Mouse (Mus musculus) inflammation-experienced regulatory T-cells, adult 16 weeks (primary cell): ENCODE measurements around the gene Med25. TPM values are rescaled to one million over a fixed set of nuclear protein-coding genes. Genes with fewer than 3 reads are reported as not detected.

ENCODE experiments used
- polyA plus RNA-seq: library from polyadenylated mRNA; unstranded; fragments of 100-300 nt; shearing (Covaris generic); gene quantifications from one replicate; pipeline ENCODE4 v1.2.1, GENCODE M21; 2017

Gene Med25
- 52.0 TPM for polyA plus RNA-seq

DNA sequence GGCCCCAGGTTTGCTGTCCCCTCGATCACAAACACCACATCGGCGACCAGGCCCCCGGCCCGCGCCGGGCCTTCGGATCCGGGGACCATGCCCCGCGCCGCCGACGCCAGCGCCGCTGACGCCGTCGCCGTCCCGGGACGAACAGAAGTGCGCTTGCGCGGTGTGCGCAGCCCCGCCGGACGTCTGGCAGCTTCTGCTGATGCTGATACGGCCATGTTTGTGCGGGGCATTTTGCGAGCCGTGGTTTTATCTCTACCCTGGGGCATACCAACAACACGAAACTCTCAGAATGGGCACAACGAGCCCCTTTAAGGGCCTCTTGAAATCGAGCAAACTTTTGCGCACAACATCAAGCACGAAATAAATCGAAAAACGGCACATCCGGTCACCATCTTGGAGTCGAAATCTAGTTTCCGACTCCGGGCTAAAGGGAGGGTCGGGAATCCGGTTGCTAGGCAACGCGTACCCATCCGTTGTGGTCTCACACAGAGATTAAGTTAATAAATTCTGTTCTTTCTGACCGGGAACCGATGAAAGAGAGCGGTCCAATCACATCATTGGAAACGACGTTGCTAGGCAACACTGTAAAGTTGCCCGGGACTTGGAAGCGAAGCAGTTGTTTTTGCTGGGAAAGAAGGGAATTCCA is at the start of gene Med25:
Gene Med25, minus strand, starts transcription at position 437 of the 646 bp plus-strand sequence.

DNA sequence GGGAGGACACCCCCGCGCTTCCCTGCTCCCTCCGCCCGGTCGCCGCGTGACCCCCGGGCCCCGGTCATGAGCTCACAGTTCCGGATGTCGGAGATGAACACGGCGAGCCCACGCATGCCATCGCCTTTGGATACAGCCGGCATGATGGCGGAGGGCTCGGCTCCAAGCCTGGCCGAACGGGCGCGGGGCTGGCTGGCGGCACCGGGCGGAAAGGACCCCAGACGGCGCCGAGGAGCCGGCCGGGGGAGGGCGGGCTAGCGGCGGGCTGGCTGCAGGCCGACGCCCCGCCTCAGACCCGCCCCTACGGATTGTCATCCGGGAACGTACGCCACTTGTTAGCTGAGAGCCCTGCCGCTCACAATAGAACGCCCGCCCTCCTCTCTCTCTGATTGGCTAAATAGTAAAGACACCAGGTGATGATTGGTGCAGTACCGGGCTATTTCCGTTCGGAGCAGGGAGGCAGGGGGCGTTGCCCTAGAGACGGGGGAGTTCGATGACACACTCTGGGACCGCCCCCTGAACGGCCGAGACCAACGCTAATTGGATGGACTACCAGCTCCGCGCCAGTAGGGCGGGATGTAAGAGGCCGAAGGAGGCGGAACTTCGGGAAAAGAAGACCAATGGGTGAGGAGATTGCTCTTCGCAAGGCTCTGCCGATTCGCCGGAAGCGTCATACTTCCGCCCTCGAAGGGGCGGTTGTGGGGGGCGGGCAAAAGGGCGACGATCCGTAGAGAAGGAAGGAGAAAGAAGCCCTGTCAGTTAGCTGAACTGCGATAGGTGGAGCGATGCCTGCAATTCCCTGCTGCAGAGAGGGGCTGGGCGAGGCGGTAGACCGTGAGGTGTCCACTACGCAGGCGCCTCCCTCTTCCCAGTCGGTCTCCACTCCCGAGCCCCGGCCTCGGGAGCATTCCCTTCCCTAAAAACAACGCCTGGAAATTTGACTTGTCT is 37.0 kb upstream of the Med25 start, which contains the start of gene Ap2a1:
Gene Ap2a1, minus strand, starts transcription at position 293 of the 948 bp plus-strand sequence.

DNA sequence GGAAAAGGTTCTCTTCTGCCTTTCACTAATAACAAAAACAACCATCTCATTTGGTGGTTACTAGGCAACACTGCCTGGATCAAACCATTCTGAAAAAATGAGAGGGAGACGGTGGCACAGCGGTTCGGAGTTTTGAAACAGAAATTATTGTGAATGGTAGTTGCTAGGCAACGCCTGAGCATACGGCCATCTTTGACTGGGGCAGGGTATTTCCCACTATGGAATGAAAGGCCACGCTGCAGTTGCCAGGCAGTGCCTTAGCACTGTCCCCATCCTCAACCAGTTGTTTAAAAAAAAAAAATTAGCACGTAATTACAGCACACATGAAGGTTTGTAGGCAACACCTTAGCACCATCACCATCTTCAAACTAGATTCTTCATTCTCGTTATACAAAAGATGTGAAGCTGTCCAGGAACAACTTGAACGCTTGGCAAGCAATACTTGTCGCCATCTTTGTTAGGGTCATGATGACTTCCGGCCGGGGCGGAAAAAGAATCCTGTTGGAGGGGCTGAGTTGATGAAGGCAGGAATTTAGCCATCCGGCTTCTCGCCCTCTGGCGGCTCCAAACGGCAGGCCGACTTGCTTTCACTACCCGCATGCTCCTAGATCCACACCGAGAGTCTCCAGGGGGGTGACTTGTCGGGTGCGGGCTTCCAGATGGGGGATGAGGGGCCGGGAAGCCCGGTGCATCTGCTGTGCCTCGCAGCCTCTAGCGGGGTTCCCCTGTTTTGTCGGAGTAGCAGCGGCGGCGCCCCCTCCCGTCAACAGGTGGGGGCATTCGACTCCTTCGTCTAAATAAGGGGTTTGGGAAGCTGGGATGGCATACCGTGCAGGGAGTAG is 3.3 kb upstream of the Med25 start, which contains the start of gene Fuz:
Gene Fuz, plus strand, starts transcription at position 487 of the 842 bp plus-strand sequence.

DNA sequence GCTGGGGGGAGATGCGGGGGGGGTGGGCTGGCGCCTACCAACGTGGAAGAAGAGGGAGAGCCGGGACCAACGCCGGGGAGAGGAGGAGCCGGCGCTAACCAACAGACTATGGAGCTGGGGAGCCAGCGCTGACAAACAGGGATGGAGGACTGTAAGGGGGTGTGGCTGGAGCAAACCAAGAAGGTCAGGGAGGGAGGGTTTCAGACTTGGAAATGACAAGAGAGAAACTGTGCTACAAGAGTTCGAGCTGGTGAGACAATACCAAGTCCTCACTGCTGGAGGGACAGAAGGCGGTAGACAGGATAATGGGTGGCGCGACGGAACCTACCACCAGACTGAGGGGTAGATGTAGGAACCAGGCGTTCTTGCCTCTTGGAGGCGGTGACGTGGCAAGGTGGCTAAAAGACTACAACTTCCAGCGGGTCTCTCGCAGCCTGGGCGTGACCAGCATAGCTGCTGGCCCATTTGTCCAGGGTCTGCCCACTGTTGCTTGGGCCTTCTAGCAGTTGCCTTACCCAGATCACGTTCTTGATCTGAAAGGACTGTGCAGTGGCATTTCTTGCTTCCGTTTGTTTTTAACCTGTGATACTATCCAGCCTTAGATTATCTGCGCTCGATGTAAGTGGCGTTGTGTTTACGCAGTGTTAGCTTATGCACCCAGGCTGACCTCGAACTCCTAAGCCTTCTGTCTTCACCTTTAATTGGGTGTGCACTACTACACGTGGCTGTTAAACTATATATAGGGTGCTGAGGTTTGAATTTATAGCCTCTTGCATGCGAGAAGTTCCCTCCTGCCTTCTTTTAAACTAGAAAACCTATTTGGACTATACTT is 22.6 kb downstream of the Med25 start, which contains the start of gene Ptov1:
Gene Ptov1, minus strand, starts transcription at position 92 of the 832 bp plus-strand sequence.

DNA sequence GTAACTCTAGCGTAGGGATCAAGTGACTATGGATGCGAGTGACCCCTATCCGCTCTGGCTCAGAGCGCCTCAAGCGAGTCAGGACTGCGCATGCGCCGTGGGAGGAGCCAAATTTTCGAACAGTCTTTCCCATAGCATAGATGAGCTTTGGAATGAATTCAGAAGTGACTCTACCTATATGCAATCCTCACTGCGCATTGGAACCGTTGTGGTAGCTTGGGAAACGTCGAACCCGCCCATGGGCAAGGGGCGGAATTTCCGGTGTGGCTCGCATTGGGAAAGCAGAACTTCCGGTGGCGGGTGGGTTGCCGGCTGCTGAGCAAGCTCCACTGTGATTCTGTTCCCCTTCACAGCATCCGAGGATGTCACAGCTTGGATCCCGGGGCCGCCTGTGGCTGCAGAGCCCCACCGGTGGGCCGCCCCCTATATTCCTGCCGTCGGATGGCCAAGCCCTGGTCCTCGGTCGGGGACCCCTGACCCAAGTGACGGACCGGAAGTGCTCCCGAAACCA is 35.4 kb downstream of the Med25 start, which contains the start of gene Pnkp:
Gene Pnkp, plus strand, starts transcription at position 98 of the 511 bp plus-strand sequence.

DNA sequence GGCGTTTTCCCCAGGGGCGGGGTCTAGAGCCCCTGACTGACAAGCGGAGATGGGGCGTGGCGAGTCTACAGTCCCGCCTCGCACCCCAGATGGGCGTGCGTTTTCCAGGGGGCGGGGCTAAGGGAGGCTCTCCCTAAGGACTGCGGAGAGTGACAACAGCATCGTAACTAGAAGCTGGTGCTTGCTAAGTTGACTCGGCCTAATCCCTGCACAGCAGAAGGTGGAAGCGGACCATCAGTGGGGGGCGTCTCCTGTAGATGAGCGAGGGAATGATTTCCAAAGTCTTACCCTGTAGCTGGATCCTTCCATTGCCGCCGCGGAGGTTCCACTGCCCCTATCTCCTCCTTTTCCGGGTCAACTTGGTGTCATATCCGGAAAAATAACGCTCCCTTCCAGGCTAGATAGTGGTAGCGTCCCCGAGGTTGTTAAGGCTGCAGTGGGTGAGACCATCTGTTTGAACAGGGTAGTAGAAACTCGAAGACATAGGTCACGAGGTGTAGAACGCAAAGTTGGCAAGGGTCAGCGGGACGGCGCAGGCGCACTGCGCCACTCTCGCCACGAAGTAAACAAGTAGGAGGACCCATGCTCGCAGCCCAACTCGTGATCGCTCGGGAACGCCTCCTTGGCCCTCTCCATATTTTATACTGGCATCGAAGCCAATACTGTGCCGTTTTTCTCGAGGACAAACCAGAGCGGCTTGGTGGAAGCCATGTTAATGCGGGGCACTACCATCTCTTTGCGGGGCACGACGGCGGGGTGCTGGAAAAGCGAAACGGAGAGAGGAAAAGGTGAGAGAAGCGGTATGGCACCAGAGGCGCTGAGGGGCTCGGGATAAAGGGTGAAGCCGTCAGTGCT is 43.7 kb downstream of the Med25 start, which contains the start of the genes Akt1s1 and Tbc1d17:
Gene Akt1s1, plus strand, starts transcription at position 431 of the 855 bp plus-strand sequence.
Gene Tbc1d17, minus strand, starts transcription at position 519 of the 855 bp plus-strand sequence.

Other genes starting within 250 kb of the Med25 start
- not detected for gene Myh14, start 221.9 kb downstream of the Med25 start, polyA plus RNA-seq
- gene Izumo2, start 184.0 kb downstream of the Med25 start, polyA plus RNA-seq = not detected
- 116 TPM for gene Vrk3, start 144.3 kb downstream of the Med25 start, polyA plus RNA-seq
- gene Zfp473, start 141.7 kb downstream of the Med25 start, polyA plus RNA-seq = 0.51 TPM
- 63.1 TPM for gene Nup62, start 76.6 kb downstream of the Med25 start, polyA plus RNA-seq
- 2.9 TPM for gene Il4i1, start 76.3 kb downstream of the Med25 start, polyA plus RNA-seq
- gene Atf5, start 76.1 kb downstream of the Med25 start, polyA plus RNA-seq = 0.22 TPM
- gene Akt1s1, start 43.7 kb downstream of the Med25 start, polyA plus RNA-seq = 20.5 TPM
- 114 TPM for gene Tbc1d17, start 43.6 kb downstream of the Med25 start, polyA plus RNA-seq
- 112 TPM for gene Pnkp, start 35.6 kb downstream of the Med25 start, polyA plus RNA-seq
- 10.1 TPM for gene Ptov1, start 22.9 kb downstream of the Med25 start, polyA plus RNA-seq
- gene Fuz, start 3.4 kb upstream of the Med25 start, polyA plus RNA-seq = 52.1 TPM
- gene Ap2a1, start 36.8 kb upstream of the Med25 start, polyA plus RNA-seq = 36.1 TPM
- not detected for gene Tsks, start 50.5 kb upstream of the Med25 start, polyA plus RNA-seq
- 0.72 TPM for gene Cpt1c, start 82.1 kb upstream of the Med25 start, polyA plus RNA-seq
- 180 TPM for gene Prmt1, start 93.9 kb upstream of the Med25 start, polyA plus RNA-seq
- 248 TPM for gene Irf3, start 104.9 kb upstream of the Med25 start, polyA plus RNA-seq
- 29.1 TPM for gene Bcl2l12, start 106.0 kb upstream of the Med25 start, polyA plus RNA-seq
- 27.6 TPM for gene Scaf1, start 123.7 kb upstream of the Med25 start, polyA plus RNA-seq
- 15.1 TPM for gene Rras, start 125.2 kb upstream of the Med25 start, polyA plus RNA-seq
- gene Prr12, start 160.2 kb upstream of the Med25 start, polyA plus RNA-seq = 3.5 TPM
- gene Nosip, start 169.7 kb upstream of the Med25 start, polyA plus RNA-seq = 127 TPM
- gene Prrg2, start 170.0 kb upstream of the Med25 start, polyA plus RNA-seq = 3.2 TPM
- gene Rcn3, start 199.5 kb upstream of the Med25 start, polyA plus RNA-seq = 159 TPM
- 6.5 TPM for gene Fcgrt, start 211.1 kb upstream of the Med25 start, polyA plus RNA-seq
- 2,486 TPM for gene Rps11, start 231.7 kb upstream of the Med25 start, polyA plus RNA-seq
- gene Rpl13a, start 236.0 kb upstream of the Med25 start, polyA plus RNA-seq = 2,118 TPM
- not detected for gene Gm45713, start 243.5 kb upstream of the Med25 start, polyA plus RNA-seq
- gene Flt3l, start 243.7 kb upstream of the Med25 start, polyA plus RNA-seq = 225 TPM